Mouse (Mus musculus) kidney, postnatal 0 days (tissue): ENCODE results near the gene Gm5089. TPM values are rescaled to one million over a fixed set of nuclear protein-coding genes. Genes with fewer than 3 reads are reported as not detected.

Source experiments
- ATAC-seq: fragments of 200-750 bp; cut with Nextera tagmentation; replicated peaks from 2 replicates; pipeline ENCODE4 v1.8.0; 2017; ENCODE audit warnings: low read depth, moderate number of reproducible peaks, moderate TSS enrichment, moderate library complexity; ENCODE audit not compliant: low FRiP score
- DNase-seq: peaks from one replicate; pipeline ENCODE4 v3.0.0-alpha.2; 2016; ENCODE audit warnings: low spot score
- H3K27ac ChIP-seq: fragments of 300-500 bp; sonication (generic); 2 replicates; pipeline ENCODE4 v1.5.1; 2014; ENCODE audit warnings: mild to moderate bottlenecking
- H3K27me3 ChIP-seq: fragments of 300-500 bp; sonication (generic); 2 replicates; pipeline ENCODE4 v1.6.1; 2014; ENCODE audit warnings: low read length, mixed read lengths; ENCODE audit not compliant: insufficient read depth
- H3K36me3 ChIP-seq: fragments of 300-500 bp; sonication (generic); 2 replicates; pipeline ENCODE4 v1.6.1; 2014; ENCODE audit warnings: low read length, mixed read lengths; ENCODE audit not compliant: insufficient read depth
- H3K4me1 ChIP-seq: fragments of 300-500 bp; sonication (generic); replicated peaks from 2 replicates; pipeline ENCODE4 v1.6.1; 2014; ENCODE audit warnings: antibody characterized with exemption, low read length, mixed read lengths; ENCODE audit not compliant: insufficient read depth
- H3K4me2 ChIP-seq: fragments of 300-500 bp; sonication (generic); 2 replicates; pipeline ENCODE4 v1.6.1; 2014; ENCODE audit warnings: mild to moderate bottlenecking, low read length, moderate library complexity, mixed read lengths
- H3K4me3 ChIP-seq: fragments of 300-500 bp; sonication (generic); replicated peaks from 2 replicates; pipeline ENCODE4 v1.5.1; 2014; ENCODE audit warnings: low read depth, low read length
- H3K9ac ChIP-seq: fragments of 300-500 bp; sonication (generic); 2 replicates; pipeline ENCODE4 v1.6.1; 2014; ENCODE audit warnings: low read depth, low read length
- H3K9me3 ChIP-seq: fragments of 300-500 bp; sonication (generic); replicated peaks from 2 replicates; pipeline ENCODE4 v1.6.1; 2016; ENCODE audit warnings: low read length, inconsistent platforms, mixed read lengths
- CTCF ChIP-seq: IDR thresholded peaks from 2 replicates; pipeline ENCODE4 v1.5.1; 2016; ENCODE audit warnings: antibody characterized with exemption, low read depth, mild to moderate bottlenecking, moderate library complexity
- WGBS: fragments of 180-500 bp; shearing (Covaris S2); extraction: QIAGEN DNeasy Blood & Tissue Kit; methylation state at CpG from one replicate; pipeline ENCODE4 v1.1.7; 2014; 5-methylcytosine and 5-hydroxymethylcytosine counted together
- polyA plus RNA-seq: library from polyadenylated mRNA; unstranded; fragments of >200 nt; fragmentation: Nextera tagmentation; extraction: Ambion mirVana; gene quantifications from 2 replicates; pipeline ENCODE4 v1.2.1, GENCODE M21; 2015

Gm5089 gene
- polyA plus RNA-seq, 1 experiment from 2014 or later: not detected

GRCm38 (mm10) chr14:122398676-122399075 is 52.2 kb downstream of the Gm5089 start:
- no peak for DNase-seq
- Histone ChIP-seq H3K27me3 (0 out of 2 replicates have a peak, but pooled peaks cover 7% of the 10 kb centered on the region), H3K9me3 (no peaks in the 10 kb centered on the region), H3K27ac (no peak overlapping the region), H3K9ac (no peak overlapping the region), H3K4me3 (no peak overlapping the region), H3K36me3 (no peaks in the 10 kb centered on the region), H3K4me2 (no peak overlapping the region), H3K4me1 (no peaks in the 10 kb centered on the region)
- 68% methylated on average over 4 of the region's 4 CpGs for WGBS
- no peak for ATAC-seq
- no peak for TF ChIP-seq CTCF

GRCm38 (mm10) chr14:122393119-122393518 is 57.8 kb downstream of the Gm5089 start:
- no peak overlapping the region for H3K27ac ChIP-seq
- no peak for ATAC-seq

GRCm38 (mm10) chr14:122390935-122391334 is 60.0 kb downstream of the Gm5089 start:
- TF ChIP-seq CTCF: no peak
- WGBS: 40% methylated on average over 4 of the region's 4 CpGs
- Histone ChIP-seq H3K36me3 (no peaks in the 10 kb centered on the region), H3K4me1 (no peaks in the 10 kb centered on the region), H3K9me3 (no peaks in the 10 kb centered on the region), H3K9ac (no peak overlapping the region), H3K4me3 (no peak overlapping the region), H3K27me3 (0 out of 2 replicates have a peak, but pooled peaks cover 2% of the 10 kb centered on the region), H3K4me2 (no peak overlapping the region), H3K27ac (no peak overlapping the region)
- DNase-seq (no peak), ATAC-seq (no peak)

More at GRCm38 (mm10) chr14:122393119-122393518, 57.8 kb downstream of the Gm5089 start:
- no peaks in the 10 kb centered on the region for H3K36me3 ChIP-seq
- H3K4me1 ChIP-seq: no peaks in the 10 kb centered on the region
- no peak for DNase-seq
- H3K4me2 ChIP-seq: no peak overlapping the region
- H3K9me3 ChIP-seq: no peaks in the 10 kb centered on the region
- no peak overlapping the region for H3K9ac ChIP-seq
- no peak overlapping the region for H3K4me3 ChIP-seq
- 61% methylated on average over 1 of the region's 1 CpGs for WGBS
- no peaks in the 10 kb centered on the region for H3K27me3 ChIP-seq
- TF ChIP-seq CTCF: no peak

- Histone ChIP-seq H3K9me3 (no peaks in the 10 kb centered on the region), H3K9ac (no peak overlapping the region), H3K4me3 (no peak overlapping the region), H3K27me3 (0 out of 2 replicates have a peak, but pooled peaks cover 9% of the 10 kb centered on the region), H3K27ac (no peak overlapping the region), H3K4me2 (no peak overlapping the region), H3K4me1 (no peaks in the 10 kb centered on the region), H3K36me3 (no peaks in the 10 kb centered on the region)
- ATAC-seq: no peak
- no peak for TF ChIP-seq CTCF
- 87% methylated on average over 13 of the region's 13 CpGs for WGBS
- no peak for DNase-seq
Observed at GRCm38 (mm10) chr14:122389684-122390370, 61.1 kb downstream of the Gm5089 start.

GRCm38 (mm10) chr14:122388431-122389031 is 62.4 kb downstream of the Gm5089 start:
- no peaks in the 10 kb centered on the region for H3K9me3 ChIP-seq
- no peak overlapping the region for H3K4me3 ChIP-seq
- 40% methylated on average over 19 of the region's 19 CpGs for WGBS
- ATAC-seq (no peak), DNase-seq (no peak)
- no peak for TF ChIP-seq CTCF
- H3K36me3 ChIP-seq: no peaks in the 10 kb centered on the region
- no peak overlapping the region for H3K9ac ChIP-seq
- H3K27ac ChIP-seq: no peak overlapping the region
- 0 out of 2 replicates have a peak, but pooled peaks cover 10% of the 10 kb centered on the region for H3K27me3 ChIP-seq
- H3K4me2 ChIP-seq: no peak overlapping the region
- H3K4me1 ChIP-seq: no peaks in the 10 kb centered on the region

- WGBS: 85% methylated on average over 5 of the region's 5 CpGs
- Histone ChIP-seq H3K36me3 (no peaks in the 10 kb centered on the region), H3K4me3 (no peak overlapping the region), H3K9me3 (no peaks in the 10 kb centered on the region), H3K9ac (no peak overlapping the region), H3K4me2 (no peak overlapping the region), H3K27me3 (0 out of 2 replicates have a peak, but pooled peaks cover 10% of the 10 kb centered on the region), H3K4me1 (no peaks in the 10 kb centered on the region), H3K27ac (no peak overlapping the region)
- DNase-seq (no peak), ATAC-seq (no peak)
- TF ChIP-seq CTCF: no peak
Observed at GRCm38 (mm10) chr14:122387781-122388180, 63.1 kb downstream of the Gm5089 start.
